Mouse (Mus musculus): ENCODE measurements around the gene Prr18. TPM values are rescaled to one million over a fixed set of nuclear protein-coding genes. Genes with fewer than 3 reads are reported as not detected.
"Not testable (repeated sequence)": the region's sequence is repeated elsewhere in the genome, so short reads cannot be mapped to it uniquely, and the experiment has no call there.

The Prr18 gene
- 3.7 and 4.1 TPM in 2 replicates for polyA plus RNA-seq (2016; fragmentation: Nextera tagmentation; extraction: Ambion mirVana)

- not testable (repeated sequence) for H3K27ac ChIP-seq; ATAC-seq (ENCODE audit: low FRiP score); H3K9me3 ChIP-seq; H3K4me3 ChIP-seq (replicated peaks); H3K36me3 ChIP-seq (replicated peaks); H3K9ac ChIP-seq; H3K4me2 ChIP-seq
- peaks cover 40% of the 10 kb centered on the region for H3K27me3 ChIP-seq
- WGBS: 100% methylated on average over 1 of the region's 5 CpGs
- peaks cover 22% of the 10 kb centered on the region for H3K4me1 ChIP-seq
Measured at GRCm38 (mm10) chr17:8337159-8337558, at the start of gene Prr18. Gene Prr18, plus strand, starts transcription at chr17:8337459.

DNA sequence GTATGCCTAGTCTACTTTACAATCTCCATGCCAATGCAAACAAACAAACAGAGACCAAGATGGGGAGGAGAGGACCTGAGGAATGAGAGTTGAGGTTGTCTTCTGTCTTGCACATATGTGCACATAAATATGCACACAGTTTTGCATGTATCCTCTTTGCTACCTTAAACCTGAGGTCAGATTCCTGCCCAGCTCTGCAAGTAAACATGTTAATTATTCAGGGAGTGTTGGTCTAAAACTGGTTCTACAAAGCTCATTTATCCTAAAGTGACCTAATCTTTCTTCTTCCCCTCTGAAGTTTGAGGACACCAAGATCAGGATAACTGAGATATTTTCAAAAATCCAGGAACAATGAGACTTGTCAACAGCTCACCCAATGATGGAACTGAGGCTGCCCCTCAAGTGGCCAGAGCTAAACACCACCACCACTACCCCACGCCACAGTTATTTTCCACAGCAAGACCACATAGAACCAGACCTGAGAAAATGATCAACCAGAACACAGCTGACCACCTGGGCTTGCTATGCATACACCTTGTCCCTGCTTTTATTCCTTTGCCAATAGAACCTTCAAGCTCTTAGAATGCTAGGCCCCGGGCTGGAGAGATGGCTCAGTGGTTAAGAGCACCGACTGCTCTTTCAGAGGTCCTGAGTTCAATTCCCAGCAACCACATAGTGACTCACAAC is 47.1 kb upstream of the Prr18 start:
- no peak for ATAC-seq (ENCODE audit: low FRiP score)
- no peak overlapping the region for H3K27ac ChIP-seq
- no peak overlapping the region for H3K4me3 ChIP-seq (replicated peaks)
- no peak overlapping the region for H3K4me2 ChIP-seq
- WGBS: 95% methylated on average over 3 of the region's 3 CpGs
- H3K36me3 ChIP-seq (replicated peaks): peaks cover 3% of the 10 kb centered on the region
- H3K4me1 ChIP-seq: peaks cover 3% of the 10 kb centered on the region
- 0 out of 2 replicates have a peak, but pooled peaks cover 3% of the 10 kb centered on the region for H3K9me3 ChIP-seq
- no peak overlapping the region for H3K9ac ChIP-seq
- peaks cover 8% of the 10 kb centered on the region; the same call in 1 of the 2 replicates for H3K27me3 ChIP-seq

DNA sequence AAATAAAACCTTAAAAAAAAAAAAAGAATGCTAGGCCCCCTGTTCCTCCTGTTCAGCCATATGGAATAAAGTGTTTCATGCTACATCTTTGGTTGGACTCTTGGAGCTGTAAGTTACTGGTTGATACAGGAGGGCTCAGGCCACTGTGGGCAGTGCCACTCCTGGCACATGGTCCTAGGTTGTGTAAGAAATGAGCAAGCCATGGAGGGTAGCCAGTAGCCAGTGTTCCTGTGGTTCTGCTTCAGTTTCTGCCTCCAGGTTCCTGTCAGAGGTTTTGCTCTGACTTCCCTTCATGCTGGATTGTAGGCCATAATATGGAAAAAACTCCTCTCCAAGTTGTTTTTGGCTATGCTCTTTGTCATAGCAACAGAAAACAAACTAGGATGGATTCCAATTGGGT is 46.5 kb upstream of the Prr18 start:
- Histone ChIP-seq H3K27ac (no peak overlapping the region), H3K36me3 (replicated peaks) (peaks cover 3% of the 10 kb centered on the region), H3K9me3 (0 out of 2 replicates have a peak, but pooled peaks cover 3% of the 10 kb centered on the region), H3K4me3 (replicated peaks) (no peak overlapping the region), H3K27me3 (peaks cover 2% of the 10 kb centered on the region; the same call in 1 of the 2 replicates), H3K9ac (no peak overlapping the region), H3K4me1 (no peaks in the 10 kb centered on the region), H3K4me2 (no peak overlapping the region)
- ATAC-seq (ENCODE audit: low FRiP score): no peak

DNA sequence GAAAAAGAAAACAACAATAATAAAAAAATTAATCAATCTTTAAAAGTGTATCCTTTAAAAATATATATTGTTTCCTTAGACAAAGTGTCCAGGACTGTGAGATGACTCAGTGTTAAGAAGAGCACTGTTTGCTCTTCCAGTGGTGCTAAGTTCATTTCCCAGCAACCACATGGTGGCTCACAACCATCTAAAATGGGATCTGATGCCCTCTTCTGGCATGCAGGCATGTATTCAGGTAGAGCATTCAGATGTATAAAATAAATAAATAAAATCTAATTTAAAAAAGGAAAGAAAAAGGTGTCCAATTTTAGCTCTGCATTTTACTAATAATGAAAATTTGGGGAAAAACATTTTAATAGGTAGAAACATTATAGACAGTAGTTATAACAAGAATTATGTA is 41.4 kb upstream of the Prr18 start:
- no peaks in the 10 kb centered on the region for H3K27me3 ChIP-seq
- no peak overlapping the region for H3K4me3 ChIP-seq (replicated peaks)
- no peak overlapping the region for H3K4me2 ChIP-seq
- ATAC-seq (ENCODE audit: low FRiP score): no peak
- H3K9ac ChIP-seq: no peak overlapping the region
- H3K36me3 ChIP-seq (replicated peaks): peaks cover 6% of the 10 kb centered on the region
- no peak overlapping the region for H3K27ac ChIP-seq
- no peaks in the 10 kb centered on the region for H3K9me3 ChIP-seq
- H3K4me1 ChIP-seq: no peaks in the 10 kb centered on the region

GRCm38 (mm10) chr17:8296313-8296844 is 40.9 kb upstream of the Prr18 start:
- WGBS: 90% methylated on average over 9 of the region's 9 CpGs
- no peak overlapping the region for H3K4me2 ChIP-seq
- no peak overlapping the region for H3K27ac ChIP-seq
- no peaks in the 10 kb centered on the region for H3K9me3 ChIP-seq
- no peak overlapping the region for H3K4me3 ChIP-seq (replicated peaks)
- no peaks in the 10 kb centered on the region for H3K4me1 ChIP-seq
- no peak for ATAC-seq (ENCODE audit: low FRiP score)
- no peak overlapping the region for H3K9ac ChIP-seq
- H3K36me3 ChIP-seq (replicated peaks): peaks cover 6% of the 10 kb centered on the region
- no peaks in the 10 kb centered on the region for H3K27me3 ChIP-seq

DNA sequence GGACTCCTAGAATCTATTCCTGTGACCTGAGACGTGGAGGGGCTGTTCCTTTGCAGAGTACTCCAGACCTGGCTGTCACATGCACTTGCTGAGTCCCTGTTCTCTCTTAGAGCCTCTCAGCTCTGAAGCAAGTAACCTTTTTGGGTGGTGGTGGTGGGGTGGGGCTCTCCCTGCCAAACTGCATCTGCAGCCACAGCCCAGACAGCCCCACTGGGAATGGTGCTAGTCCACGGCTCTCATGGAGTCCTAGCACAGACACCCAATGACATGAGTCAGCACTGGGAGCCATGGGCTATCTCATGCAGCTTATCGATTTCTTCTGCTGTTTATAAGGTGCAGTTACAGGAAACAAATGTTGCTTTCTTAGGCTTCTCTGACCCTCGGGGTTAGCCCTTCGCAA is 39.5 kb upstream of the Prr18 start:
- ATAC-seq (ENCODE audit: low FRiP score): no peak
- Histone ChIP-seq H3K27ac (no peak overlapping the region), H3K27me3 (no peaks in the 10 kb centered on the region), H3K9ac (no peak overlapping the region), H3K9me3 (no peaks in the 10 kb centered on the region), H3K4me1 (no peaks in the 10 kb centered on the region), H3K36me3 (replicated peaks) (peaks cover 6% of the 10 kb centered on the region), H3K4me2 (no peak overlapping the region), H3K4me3 (replicated peaks) (no peak overlapping the region)
- 85% methylated on average over 5 of the region's 5 CpGs for WGBS

DNA sequence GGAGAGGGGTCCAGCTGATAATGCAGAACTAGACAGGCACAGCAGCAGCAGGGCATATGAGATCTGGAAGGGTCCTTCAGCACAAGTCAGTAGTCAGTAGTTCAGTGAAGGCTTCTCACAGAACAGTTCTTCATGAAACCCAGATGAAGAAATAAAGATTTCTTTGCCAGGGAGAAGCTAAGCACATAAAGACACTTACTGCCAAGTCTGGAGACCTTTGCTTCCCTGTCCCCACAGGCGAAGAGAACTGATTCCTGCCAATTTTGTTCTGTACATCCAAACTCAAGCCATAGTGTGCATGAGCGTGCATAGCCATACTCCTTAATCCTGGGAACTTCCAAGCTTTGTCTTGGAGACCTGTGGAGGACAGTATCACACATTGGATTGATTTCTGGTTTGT is 39.0 kb upstream of the Prr18 start:
- H3K9me3 ChIP-seq: no peaks in the 10 kb centered on the region
- no peaks in the 10 kb centered on the region for H3K4me1 ChIP-seq
- peaks cover 6% of the 10 kb centered on the region for H3K36me3 ChIP-seq (replicated peaks)
- H3K27ac ChIP-seq: no peak overlapping the region
- no peak overlapping the region for H3K4me2 ChIP-seq
- no peak for ATAC-seq (ENCODE audit: low FRiP score)
- H3K4me3 ChIP-seq (replicated peaks): no peak overlapping the region
- no peaks in the 10 kb centered on the region for H3K27me3 ChIP-seq
- H3K9ac ChIP-seq: no peak overlapping the region
- WGBS: 87% methylated on average over 2 of the region's 2 CpGs

DNA sequence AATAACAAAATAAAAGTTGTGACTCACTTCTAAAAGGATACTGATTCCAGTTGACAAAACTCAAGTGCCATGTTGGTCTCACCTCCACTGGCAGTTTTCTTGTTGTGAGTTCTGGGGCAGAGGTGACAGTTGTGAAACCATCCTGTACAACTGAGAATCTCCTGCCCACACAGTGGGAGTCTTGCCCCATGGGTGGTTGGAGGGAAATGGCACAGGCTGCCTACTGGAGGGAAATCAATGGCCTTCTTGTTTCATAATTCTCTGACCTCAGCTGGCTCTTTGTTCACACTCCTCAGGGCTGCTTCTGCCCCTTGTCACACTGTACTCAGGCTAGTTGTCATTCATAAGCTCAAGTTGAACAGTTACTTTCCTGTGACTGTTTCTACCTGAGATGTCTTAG is 37.7 kb upstream of the Prr18 start:
- Histone ChIP-seq H3K36me3 (replicated peaks) (peaks cover 6% of the 10 kb centered on the region), H3K9me3 (no peaks in the 10 kb centered on the region), H3K4me3 (replicated peaks) (no peak overlapping the region), H3K4me1 (no peaks in the 10 kb centered on the region), H3K4me2 (no peak overlapping the region), H3K27ac (no peak overlapping the region), H3K27me3 (no peaks in the 10 kb centered on the region), H3K9ac (no peak overlapping the region)
- ATAC-seq (ENCODE audit: low FRiP score): no peak

- 67% methylated on average over 4 of the region's 4 CpGs for WGBS
- no peak overlapping the region for H3K4me2 ChIP-seq
- ATAC-seq (ENCODE audit: low FRiP score): no peak
Measured at GRCm38 (mm10) chr17:8301515-8301914, 35.7 kb upstream of the Prr18 start.

DNA sequence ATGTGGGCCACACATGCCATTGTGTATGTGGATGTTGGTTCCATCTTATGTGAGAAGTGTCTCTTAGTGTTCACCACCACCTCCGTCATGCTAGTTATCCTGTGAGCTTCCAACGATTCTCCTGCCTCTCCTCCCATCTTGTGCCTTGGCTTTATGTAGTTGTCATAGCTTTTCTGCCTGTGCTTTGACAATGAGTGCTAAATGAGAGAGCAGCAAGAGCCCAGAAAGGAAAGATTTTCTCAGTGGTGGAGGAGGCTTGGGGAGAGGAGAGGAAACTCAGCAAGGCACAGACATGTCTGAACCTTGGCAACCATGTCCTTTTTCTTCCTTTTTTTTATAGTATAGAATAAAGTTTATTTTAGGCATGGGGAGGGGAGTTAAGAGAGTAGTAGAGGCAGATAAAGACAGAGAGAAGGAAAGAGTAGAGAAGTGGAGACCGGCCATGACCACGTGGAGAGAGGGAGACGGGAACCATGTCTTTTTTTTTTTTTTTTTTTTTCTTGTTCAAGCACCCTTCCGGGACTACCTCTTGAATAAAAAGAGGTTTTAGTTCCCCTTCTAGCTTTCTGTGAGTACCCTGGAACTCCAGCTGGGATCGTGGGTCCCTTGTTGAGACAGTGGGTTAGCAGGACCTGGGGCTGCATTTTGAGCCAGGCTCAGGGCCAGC is 34.4 kb upstream of the Prr18 start:
- Histone ChIP-seq H3K4me3 (replicated peaks) (no peak overlapping the region), H3K4me2 (no peak overlapping the region), H3K36me3 (replicated peaks) (peaks cover 2% of the 10 kb centered on the region), H3K9me3 (no peaks in the 10 kb centered on the region), H3K4me1 (no peaks in the 10 kb centered on the region), H3K9ac (no peak overlapping the region), H3K27me3 (no peaks in the 10 kb centered on the region), H3K27ac (no peak overlapping the region)
- ATAC-seq (ENCODE audit: low FRiP score): no peak
- WGBS: 67% methylated on average over 7 of the region's 7 CpGs

More at GRCm38 (mm10) chr17:8301515-8301914, 35.7 kb upstream of the Prr18 start:
- Histone ChIP-seq H3K4me1 (no peaks in the 10 kb centered on the region), H3K27ac (no peak overlapping the region), H3K9me3 (no peaks in the 10 kb centered on the region), H3K4me3 (replicated peaks) (no peak overlapping the region), H3K36me3 (replicated peaks) (peaks cover 6% of the 10 kb centered on the region), H3K27me3 (no peaks in the 10 kb centered on the region), H3K9ac (no peak overlapping the region)

- WGBS: 69% methylated on average over 5 of the region's 5 CpGs
- Histone ChIP-seq H3K4me2 (no peak overlapping the region), H3K27me3 (0 out of 2 replicates have a peak, but pooled peaks cover 3% of the 10 kb centered on the region), H3K9ac (no peak overlapping the region), H3K4me3 (replicated peaks) (no peak overlapping the region), H3K36me3 (replicated peaks) (no peaks in the 10 kb centered on the region), H3K9me3 (no peaks in the 10 kb centered on the region), H3K4me1 (no peaks in the 10 kb centered on the region), H3K27ac (no peak overlapping the region)
- no peak for ATAC-seq (ENCODE audit: low FRiP score)
Measured at GRCm38 (mm10) chr17:8303671-8304070, 33.6 kb upstream of the Prr18 start.

GRCm38 (mm10) chr17:8305801-8306200 is 31.5 kb upstream of the Prr18 start:
- Histone ChIP-seq H3K4me1 (no peaks in the 10 kb centered on the region), H3K4me2 (no peak overlapping the region), H3K27ac (no peak overlapping the region), H3K4me3 (replicated peaks) (no peak overlapping the region), H3K36me3 (replicated peaks) (no peaks in the 10 kb centered on the region), H3K9me3 (no peaks in the 10 kb centered on the region), H3K27me3 (peaks cover 6% of the 10 kb centered on the region; the same call in 1 of the 2 replicates), H3K9ac (no peak overlapping the region)
- 29% methylated on average over 3 of the region's 3 CpGs for whole genome bisulfite sequencing
- ATAC-seq (ENCODE audit: low FRiP score): no peak
